Mouse (Mus musculus): Measurements from ENCODE around the gene Tubgcp6.

DNA sequence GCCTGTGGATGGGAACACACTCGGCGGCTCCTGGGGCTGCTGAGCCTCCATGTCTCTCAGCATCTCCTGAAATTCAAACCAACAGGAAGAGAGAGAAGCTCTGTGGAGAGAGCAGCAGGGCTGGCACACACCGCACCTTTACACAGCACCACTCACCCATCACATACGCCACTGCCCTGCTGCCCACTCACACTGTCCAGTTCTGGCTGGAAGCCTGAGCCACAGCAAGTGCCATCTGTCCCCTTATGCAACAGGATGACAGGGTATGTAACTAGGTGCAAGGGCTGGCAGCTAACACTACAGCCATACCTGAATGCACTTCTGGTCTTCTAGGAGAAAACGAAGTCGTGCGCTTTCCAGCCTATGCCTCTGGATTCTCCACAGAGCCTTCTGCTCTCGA lies 18.5 kb downstream of the Tubgcp6 start:
- TF ChIP-seq CTCF (IDR thresholded peaks at IDR 0.05; ENCODE audit: low read depth) (no peak), EP300 (IDR thresholded peaks at IDR 0.05; ENCODE audit: low read depth) (no peak)
